Mouse (Mus musculus) right cerebral cortex, adult 2 months (tissue): ENCODE measurements around the gene Gm49368.
A peak's percentile ranks its signal among the peaks of the same experiment; 100 is the strongest.

Experiments used
- DNase-seq, 2 experiments: peaks; one replicate each; pipeline ENCODE4 v3.0.0; 2021 to 2022; ENCODE audit warnings: low spot score in 2 of 2

Gm49368 gene

DNA sequence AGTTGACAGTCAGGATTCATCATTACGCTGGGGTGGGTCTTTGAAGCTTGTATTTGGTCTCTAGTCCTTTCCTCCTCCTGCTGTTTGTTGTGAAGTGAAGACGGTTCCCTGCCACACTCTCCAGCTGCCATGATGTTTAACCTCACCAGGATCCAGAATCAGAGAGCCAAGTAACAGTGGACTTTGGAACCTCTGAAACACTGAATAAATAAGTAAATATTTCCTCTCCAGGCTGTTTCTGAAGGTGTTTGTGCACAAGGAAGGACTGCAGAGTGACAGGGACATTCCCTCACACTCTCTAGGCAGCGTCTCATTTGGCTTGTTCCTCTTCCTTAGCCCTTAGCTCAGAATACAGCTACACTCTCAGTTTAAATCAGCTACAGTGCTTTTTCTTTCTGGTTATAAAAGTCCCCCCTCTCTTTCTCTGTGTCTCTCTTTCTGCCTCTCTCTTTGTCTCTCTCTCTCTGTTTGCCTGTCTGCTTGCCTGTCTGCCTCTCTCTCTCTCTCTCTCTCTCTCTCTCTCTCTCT lies 5.5 kb upstream of the Gm49368 start:
- DNase-seq, result no peak

DNA sequence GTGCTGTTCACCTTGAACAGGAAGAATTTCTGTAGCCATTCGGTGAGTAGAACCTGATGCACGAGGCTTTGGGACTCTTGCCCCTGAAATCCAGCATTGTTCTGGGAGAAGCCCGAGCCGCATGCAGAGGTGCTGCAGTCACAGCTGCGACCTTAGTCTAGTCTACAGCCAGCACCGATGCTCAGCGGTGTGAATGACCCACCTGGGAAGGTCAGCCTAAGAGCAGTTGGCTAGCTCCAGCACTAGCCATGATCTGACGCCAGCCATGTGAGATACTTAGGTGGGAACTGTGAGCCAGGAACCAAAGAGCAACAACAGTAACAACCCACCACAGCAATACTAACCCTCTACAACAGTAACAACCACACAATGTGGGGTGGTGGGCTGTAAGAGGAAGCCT lies 4.6 kb upstream of the Gm49368 start:
- DNase-seq, result no peak

DNA sequence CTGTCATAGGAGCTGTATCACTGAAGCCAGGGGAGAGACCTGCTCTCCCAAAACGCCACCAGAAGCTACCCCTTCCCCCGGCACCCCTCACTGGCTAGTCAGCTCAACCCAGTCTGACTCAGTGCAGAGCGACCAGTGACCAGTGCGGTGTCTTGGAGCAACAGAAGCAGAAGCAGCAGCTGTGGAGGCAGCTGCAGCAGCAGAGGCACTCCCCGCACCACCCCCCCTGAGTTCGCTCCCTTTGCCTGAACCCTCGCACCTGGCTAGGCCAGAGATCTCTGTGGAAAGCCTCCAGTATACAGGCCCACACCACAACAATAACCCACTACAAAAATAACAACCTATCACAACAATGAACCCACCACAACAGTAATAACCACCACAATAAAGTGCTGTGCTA lies 3.9 kb upstream of the Gm49368 start:
- no peak for DNase-seq

DNA sequence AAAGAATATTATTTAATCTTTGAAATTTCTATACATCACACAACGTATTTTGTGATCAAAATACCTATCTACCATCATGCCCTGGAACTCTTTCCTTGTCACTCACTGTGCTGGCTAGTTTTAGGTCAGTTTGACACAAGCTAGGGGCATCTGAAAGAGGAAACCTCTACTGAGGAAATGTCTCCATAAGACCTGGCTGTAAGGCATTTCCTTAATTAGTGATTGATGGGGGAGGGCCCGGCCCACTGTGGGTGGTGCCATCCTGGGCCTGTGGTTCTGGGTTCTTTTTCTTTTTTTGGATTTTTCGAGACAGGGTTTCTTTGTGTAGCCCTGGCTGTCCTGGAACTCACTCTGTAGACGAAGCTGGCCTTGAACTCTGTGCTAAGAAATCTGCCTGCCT lies 3.4 kb upstream of the Gm49368 start:
- DNase-seq, result no peak

DNA sequence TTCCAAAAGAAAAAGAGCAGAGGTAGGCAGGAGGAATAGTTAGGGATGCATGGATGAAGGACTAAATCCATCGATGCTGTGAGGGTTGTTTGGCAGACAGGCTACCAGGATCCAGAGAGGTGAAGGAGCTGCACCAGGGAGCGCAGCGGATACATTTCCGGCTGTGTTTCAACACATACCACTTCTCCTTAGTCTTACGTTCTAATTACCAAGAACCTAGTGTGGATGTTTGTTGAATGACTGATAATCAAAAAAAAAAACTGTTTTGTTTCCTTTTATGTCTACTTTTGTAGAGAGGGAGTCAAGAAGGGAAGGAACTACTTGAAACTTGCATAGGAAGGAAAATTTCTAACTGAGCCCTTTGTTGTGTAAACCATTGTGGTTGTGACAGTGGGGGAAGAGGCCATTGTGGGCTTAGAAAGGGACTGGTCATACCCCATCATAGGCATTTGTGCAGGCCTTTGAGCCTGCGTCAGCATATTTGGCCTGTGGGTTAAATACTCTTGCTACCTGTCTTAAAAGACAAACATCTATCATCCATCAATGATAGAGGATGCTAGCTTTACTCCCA lies 813 bp downstream of the Gm49368 start:
- DNase-seq, result no peak

DNA sequence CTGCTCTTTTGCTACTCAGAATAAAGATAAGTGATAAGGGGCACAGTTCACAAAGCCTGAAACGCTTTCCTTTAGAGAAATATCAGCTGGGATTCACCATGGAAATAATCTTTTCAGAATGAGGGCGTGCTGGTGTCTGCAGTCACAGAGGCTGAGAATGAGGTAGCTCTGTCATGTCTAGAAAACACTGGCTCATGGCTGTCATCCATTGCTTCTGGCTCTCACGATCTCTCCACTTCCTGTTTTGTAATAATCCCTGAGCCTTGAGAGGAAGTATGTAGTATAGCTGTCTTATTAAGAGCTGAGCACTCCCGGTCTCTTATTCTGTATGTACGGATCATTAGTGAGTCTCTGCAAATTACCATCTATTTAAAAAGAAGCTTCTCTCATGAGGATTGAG lies 3.1 kb downstream of the Gm49368 start:
- no peak for DNase-seq

DNA sequence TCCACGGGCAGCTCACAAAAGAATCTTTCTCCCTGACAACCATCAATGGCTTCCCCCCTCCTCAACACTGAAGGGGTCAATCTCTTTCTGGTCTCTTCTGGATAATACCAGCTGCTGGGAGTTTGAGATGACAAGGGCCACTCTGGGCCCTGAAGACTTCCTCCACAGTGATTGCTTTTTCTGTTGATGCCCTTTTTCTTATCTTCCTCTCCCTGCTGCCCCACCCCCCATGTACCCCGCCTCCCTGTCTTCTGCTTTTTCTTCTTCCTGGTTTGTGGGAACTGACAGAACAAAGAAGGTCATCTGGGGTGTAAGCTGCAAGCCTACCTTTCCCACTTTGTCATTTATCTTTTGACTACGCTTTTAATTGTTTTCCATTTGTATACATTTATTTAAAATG lies 5.4 kb downstream of the Gm49368 start:
- no peak for DNase-seq

DNA sequence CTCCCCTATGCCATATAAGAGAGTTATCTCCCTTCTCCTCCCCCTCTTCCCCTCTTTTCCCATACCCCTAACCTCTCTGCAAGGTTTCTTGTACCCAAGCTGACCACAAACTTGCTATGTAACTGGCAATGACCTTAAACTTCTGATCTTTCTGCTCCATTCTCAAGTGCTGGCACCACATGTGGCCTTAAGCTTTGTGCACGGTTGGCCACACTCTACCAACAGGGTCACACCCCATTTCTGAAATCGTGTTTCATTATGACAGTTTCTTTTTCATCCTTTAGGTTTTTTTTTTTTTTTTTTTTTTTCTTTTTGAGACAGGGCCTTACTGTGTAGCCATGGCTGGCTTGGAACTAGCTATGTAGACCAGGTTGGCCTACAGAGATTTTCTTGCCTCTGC lies 7.4 kb downstream of the Gm49368 start:
- DNase-seq, result no peak

DNA sequence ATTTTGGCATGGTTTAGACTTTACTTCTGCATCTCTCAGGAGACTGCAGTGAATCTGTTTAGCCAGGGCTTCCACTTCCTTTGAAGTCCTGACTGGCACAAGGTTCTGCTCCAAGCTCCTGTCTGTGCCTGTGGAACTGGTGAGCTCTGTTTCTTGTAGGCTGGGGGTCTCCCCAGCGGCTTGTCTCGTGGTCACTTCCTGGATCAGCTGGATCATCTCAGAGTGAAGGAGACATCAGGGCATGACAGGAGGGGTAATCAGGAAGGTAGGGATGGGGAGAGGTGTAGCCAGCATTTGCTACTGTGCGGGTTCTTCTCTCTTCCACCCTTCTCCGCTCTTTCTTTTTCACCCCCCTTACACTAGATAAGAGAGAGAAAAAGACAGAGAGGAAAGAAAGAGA lies 9.3 kb downstream of the Gm49368 start:
- no peak for DNase-seq

DNA sequence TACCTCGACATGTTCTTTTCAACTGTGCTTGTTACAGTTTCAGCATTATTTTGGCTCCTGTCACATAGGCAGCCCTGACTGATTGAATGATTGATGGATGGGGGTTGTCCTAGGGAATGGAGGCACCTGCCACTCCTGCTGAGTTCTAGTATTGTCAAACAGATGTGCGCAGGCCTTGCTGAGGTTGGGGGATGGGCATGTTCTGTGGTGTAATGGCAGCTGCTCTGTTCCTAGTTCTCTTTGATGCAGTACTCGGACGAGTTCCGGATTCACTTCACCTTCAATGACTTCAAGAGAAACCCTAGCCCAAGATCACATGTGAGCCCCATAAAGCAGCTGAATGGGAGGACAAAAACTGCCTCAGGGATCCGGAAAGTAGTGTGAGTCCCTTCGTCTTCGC lies 17.5 kb downstream of the Gm49368 start:
- no peak for DNase-seq

DNA sequence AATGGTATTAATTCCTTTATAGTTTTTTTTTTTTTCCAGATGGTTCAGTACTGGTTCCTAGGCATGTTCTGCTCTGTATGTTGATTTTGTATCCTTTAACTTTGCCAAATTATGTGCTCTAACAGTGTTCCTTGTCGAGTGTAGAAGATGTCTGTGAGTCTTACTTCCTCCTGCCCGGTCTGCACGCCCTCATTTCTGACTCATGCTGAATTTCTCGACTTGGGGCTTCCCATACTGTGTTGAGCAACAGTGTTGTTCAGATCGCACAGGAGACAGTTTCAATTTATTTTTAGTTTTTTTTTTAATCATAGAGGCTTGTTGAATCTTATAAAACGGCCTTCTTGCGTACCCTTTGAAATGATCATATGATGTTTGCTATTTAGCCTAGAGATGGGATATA lies 26.7 kb downstream of the Gm49368 start:
- no peak for DNase-seq

DNA sequence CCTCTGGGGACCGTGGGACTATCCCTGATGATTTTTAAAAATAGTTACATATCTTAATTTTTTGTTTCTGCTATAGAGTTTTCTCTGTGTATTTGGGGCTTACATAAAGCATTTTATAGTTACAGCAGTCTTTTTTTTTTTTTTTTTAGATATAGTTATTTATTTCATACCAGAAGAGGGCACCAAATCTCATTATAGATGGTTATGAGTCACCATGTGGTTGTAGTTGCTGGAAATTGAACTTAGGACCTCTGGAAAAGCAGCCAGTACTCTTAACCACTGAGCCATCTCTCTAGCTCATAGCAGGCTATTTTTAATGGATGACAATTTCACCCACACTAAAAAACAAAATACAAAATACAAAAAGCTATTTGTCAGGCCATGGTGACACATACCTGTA lies 35.7 kb downstream of the Gm49368 start:
- no peak for DNase-seq

DNA sequence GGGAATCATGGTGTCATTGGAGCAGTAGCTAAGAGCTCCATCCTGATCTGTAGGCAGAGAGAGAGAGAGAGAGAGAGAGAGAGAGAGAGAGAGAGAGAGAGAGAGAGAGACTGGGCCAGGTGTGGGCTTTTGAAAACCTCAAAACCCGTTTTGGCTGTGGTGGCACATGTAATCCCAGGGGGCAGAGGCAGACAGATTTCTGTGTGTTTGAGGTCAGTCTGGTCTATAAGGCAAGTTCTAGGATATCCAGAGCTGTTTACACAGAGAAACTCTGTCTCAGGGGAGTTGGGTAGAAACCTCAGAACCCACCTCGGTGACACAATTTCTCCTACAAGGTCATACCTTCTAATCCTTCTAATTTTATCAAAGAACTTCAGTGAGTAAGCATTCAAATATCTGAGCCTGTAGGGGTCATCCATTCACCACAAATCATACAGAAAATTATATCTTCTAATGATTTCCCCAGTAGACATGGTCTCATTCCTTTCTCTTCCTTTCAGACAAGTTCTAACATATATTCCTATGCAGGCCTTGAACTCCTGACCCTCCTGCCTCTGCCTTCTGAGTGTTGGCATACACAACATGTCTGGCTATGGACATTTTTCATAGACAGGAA lies 38.4 kb downstream of the Gm49368 start:
- no peak for DNase-seq

DNA sequence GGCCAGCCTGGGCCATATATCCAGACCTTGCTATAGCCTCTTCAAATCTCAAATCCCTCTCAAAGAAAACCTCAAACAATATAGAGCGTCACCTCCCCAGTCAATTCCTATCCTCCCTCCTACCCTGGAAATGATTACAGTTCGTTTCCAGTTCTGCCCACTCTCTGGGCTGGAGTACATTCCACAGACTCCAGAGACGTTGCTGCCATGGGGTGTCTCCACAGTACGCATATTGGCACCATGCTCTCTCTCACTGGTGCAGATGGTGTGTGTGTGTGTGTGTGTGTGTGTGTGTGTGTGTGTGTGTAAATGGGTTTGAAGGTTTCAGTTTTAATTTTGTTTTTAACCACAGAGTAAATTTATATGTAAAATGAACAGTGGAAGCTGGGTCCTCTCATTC lies 42.8 kb downstream of the Gm49368 start:
- DNase-seq, result peak; percentile 22 to 39

DNA sequence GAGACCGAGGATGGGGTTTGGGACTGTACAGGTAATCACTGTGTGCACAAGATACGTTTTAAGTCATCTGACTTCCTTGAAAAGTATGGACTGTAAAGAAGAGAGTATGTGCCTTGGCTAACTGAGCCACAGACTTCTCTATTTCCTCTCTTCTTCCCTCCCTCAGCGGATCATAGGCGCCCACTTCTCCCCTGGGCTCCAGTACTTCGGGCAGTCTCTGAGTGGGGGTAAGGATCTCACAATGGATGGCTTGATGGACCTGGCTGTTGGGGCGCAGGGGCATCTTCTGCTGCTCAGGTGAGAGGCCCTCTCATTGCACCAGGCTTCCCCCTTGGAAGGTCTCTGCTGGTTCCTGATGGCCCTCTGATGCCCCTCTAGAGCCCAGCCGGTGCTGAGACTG lies 45.0 kb downstream of the Gm49368 start:
- DNase-seq, result no peak

DNA sequence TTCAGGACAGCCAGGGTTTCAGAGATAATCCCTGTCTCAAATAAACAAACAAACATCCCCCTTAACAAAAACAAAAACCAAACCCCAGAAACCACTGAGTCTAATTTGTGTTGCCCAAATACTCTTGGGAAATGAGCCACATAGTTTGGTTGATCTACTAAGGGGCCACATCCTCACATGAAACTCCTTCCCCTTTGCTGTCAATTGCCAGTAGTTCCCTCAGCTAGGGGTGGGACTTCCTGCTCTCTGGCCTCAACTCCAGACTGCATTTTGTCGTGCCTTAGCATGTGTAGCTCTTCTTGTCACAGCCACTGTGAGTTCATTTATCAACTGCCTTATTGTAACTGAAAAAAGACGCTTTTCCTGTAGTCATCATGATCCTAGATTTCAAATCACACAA lies 47.8 kb downstream of the Gm49368 start:
- DNase-seq, result no peak

DNA sequence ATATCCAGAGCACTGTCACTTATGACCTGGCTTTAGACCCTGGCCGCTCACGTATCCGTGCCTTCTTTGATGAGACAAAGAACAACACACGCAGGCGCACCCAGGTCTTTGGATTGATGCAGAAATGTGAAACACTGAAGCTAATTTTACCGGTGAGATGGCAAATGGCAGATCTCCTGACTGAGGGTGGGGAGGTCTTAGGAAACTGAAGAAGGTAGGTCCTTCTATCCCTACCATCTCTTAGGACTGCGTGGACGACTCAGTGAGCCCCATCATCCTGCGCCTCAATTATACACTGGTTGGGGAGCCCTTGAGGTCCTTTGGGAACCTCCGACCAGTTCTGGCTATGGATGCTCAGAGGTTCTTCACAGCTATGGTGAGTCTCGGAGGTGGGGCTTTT lies 49.6 kb downstream of the Gm49368 start:
- no peak for DNase-seq

DNA sequence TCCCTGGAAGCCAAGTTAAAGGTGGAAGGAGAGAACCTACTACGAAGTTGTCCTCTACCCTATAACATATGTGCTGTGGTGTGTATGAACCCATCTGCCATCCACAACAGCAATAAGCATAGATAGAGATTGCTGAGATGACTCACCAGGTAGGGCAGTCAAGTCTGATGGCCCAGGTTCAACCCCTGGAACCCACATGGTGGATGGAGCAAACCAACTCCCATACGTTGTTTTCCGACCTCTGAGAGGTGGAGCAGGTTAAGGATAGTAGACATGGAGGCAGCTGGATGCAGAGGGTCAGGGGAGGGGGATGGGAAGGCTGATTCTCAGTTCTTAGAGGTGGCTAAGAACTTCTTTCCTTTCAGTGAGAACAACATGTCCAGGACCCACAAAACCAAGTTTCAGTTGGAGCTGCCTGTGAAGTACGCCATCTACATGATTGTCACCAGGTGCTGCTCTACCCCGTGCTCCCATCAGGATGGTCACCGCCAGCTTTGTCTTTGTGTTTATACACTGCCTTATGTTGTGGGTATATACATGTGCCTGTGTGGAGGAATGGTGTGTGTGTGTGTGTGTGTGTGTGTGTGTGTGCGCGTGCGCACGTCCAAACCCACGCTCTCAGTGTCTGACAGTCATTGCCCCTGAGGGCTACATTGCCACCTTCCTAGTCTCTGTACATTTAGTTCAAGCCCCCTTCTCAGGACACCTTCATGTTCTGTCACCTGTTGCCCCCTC lies 52.1 kb downstream of the Gm49368 start:
- no peak for DNase-seq

DNA sequence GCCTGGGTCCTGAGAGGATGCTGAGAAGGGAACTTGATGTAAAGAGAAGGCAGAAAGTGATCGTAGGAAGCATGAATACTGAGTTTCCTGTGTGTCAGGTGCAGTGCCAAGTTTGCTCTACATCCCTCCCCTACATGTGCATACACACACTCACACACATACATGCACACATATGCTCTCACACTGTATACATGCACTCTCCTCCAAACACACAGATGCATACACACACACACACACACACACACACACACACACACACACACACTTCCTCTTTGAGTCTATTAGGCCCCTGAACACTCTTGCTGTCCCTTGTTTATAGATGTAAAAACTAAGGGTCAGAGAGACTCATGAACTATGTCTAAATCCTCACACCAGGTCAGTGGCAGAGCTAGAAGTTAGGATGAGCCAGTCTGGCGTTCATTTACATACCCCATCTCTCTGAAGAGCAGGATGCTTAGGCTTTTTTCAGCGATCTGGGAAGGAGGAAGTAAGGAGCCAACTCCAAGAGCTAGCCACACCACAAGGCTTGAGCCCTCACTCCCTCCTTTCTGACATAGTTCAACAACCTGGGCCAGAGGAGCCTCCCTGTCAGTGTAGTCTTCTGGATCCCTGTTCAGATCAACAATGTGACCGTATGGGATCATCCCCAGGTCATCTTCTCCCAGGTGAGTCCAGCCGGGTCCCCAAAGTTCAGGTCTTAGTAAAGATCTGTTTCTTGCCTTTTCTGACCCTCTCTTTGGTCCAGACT lies 52.9 kb downstream of the Gm49368 start:
- no peak for DNase-seq

DNA sequence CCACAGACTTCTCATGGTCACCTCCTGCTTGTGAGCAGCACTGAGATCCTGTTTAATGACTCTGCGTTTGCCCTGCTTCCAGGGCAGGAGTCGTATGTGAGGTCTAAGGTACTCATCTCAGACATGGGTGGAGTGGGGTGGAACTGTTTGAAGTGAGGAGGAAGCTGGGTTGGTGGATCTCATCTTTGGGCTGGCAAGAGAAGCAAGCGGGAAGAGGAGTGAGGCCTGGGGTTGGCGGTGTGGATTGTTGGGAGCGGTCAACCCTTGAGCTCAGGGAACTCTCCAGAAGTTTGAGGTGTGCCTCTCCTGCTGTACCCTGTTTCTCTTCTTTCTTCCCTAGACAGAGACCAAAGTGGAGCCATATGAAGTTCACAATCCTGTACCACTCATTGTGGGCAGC lies 53.9 kb downstream of the Gm49368 start:
- DNase-seq, result no peak

DNA sequence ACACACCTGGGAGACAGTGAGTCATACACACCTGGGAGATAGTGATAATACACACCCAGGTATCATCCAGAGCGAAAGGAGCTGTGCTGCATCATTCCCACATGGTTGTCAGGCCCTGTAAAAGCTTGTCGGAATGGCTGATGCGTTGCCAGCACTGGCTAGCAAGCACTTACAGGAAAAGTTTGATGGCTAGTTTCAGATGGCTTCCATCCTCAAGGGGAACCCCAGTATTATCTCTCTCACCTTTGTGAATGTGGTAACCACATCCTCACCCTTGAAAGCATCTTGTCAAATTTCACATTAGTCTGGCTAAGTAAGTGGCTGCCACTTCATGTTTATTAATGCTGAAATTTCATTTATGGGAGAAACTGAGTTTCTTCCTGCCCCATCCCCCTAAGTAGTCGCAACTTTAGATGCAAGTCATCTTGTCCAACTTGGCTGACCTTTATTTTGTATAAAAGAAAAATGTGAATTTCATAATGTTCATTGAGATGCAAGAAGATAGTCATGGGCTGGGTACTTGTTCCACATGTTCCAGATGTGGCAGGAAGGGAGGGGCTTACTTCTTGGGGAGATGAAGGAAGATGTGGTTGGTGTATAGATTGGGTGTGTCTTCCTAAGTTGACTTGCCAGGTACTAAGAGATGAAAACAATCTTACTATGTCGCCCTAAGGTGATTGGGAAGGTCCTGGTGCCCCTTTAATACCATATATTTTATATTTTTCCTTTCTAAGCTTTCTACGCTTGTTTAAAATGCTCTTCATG lies 57.4 kb downstream of the Gm49368 start:
- no peak for DNase-seq
